8 mouse cellular contexts compared by ENCODE assay signal in genomic region chr5:135169479-135169878, GRCm38 (mm10). TPM values are rescaled to one million over a fixed set of nuclear protein-coding genes. Genes with fewer than 3 reads are reported as not detected.
DNase-seq lines count a peak whose midpoint lies in the region; ATAC-seq and TF ChIP-seq lines count a peak whose summit lies in the region.

No protein-coding gene starts in this region.

- no peak for TF ChIP-seq CTCF in cerebellum, adult 2 months (IDR thresholded peaks at IDR 0.05; ENCODE audit: borderline replicate concordance, insufficient read depth, low read depth, low read length)
- TF ChIP-seq CTCF in stomach, postnatal 0 days (IDR thresholded peaks at IDR 0.05; ENCODE audit: low read depth), result no peak

- H3K4me2 ChIP-seq in neural tube, embryonic 11.5 days (ENCODE audit: low read depth), result peak overlapping the region; percentile 71
- H3K4me2 ChIP-seq in limb, embryonic 14.5 days (replicated peaks; ENCODE audit: low read depth, low read length, severe bottlenecking), result peak overlapping the region; percentile 89
- peak overlapping the region; percentile 89 for H3K4me2 ChIP-seq in stomach, postnatal 0 days (replicated peaks; ENCODE audit: low read depth)

- ATAC-seq in neural tube, embryonic 11.5 days (ENCODE audit: insufficient read depth, low FRiP score, low TSS enrichment), result no peak
- ATAC-seq in limb, embryonic 14.5 days (ENCODE audit: low FRiP score, low read depth), result no peak
- ATAC-seq in stomach, postnatal 0 days (ENCODE audit: low FRiP score, low TSS enrichment), result no peak

- 69% methylated on average over 5 of the region's 5 CpGs for WGBS in cerebellum, adult 2 months
- 94% methylated on average over 5 of the region's 5 CpGs for WGBS in neural tube, embryonic 11.5 days
- WGBS in limb, embryonic 14.5 days, result 87% methylated on average over 5 of the region's 5 CpGs
- WGBS in stomach, postnatal 0 days, result 87% methylated on average over 5 of the region's 5 CpGs

- peaks cover 2% of the 10 kb centered on the region; the same call in 1 of the 2 replicates for H3K36me3 ChIP-seq in neural tube, embryonic 11.5 days (ENCODE audit: control insufficient read depth, insufficient read depth, low read length)
- H3K36me3 ChIP-seq in limb, embryonic 14.5 days (ENCODE audit: control insufficient read depth, insufficient read depth, low read length), result peaks cover 32% of the 10 kb centered on the region
- H3K36me3 ChIP-seq in stomach, postnatal 0 days (ENCODE audit: control insufficient read depth, insufficient read depth, low read length), result peaks cover 5% of the 10 kb centered on the region; the same call in 1 of the 2 replicates

- peak overlapping the region; percentile 84 for H3K9ac ChIP-seq in neural tube, embryonic 11.5 days (ENCODE audit: low read length)
- H3K9ac ChIP-seq in limb, embryonic 14.5 days (ENCODE audit: low read depth, low read length, severe bottlenecking), result peak overlapping the region; percentile 70
- H3K9ac ChIP-seq in stomach, postnatal 0 days (ENCODE audit: low read length), result no peak overlapping the region; the same call in 1 of the 2 replicates

- H3K27me3 ChIP-seq in cerebellum, adult 2 months (ENCODE audit: control insufficient read depth, insufficient read depth, low read length), result no peaks in the 10 kb centered on the region
- H3K27me3 ChIP-seq in neural tube, embryonic 11.5 days (ENCODE audit: control insufficient read depth, insufficient read depth, low read length), result no peaks in the 10 kb centered on the region
- H3K27me3 ChIP-seq in limb, embryonic 14.5 days (ENCODE audit: control insufficient read depth, insufficient read depth, low read length), result no peaks in the 10 kb centered on the region
- H3K27me3 ChIP-seq in stomach, postnatal 0 days (ENCODE audit: control insufficient read depth, insufficient read depth, low read length), result no peaks in the 10 kb centered on the region

- TF ChIP-seq EP300 in stomach, postnatal 0 days (optimal IDR thresholded peaks at IDR 0.05), result no peak

- H3K9me3 ChIP-seq in neural tube, embryonic 11.5 days (ENCODE audit: control insufficient read depth, low read length), result no peaks in the 10 kb centered on the region
- no peaks in the 10 kb centered on the region for H3K9me3 ChIP-seq in limb, embryonic 14.5 days (ENCODE audit: control insufficient read depth, low read length)
- no peaks in the 10 kb centered on the region for H3K9me3 ChIP-seq in stomach, postnatal 0 days (ENCODE audit: control insufficient read depth, low read length)

- peaks cover 5% of the 10 kb centered on the region; the same call in 1 of the 2 replicates for H3K4me1 ChIP-seq in cerebellum, adult 2 months (ENCODE audit: control insufficient read depth, insufficient read depth, low read length)
- H3K4me1 ChIP-seq in neural tube, embryonic 11.5 days (ENCODE audit: control insufficient read depth, insufficient read depth, low read length), result no peaks in the 10 kb centered on the region; the same call in 1 of the 2 replicates
- peaks cover 10% of the 10 kb centered on the region for H3K4me1 ChIP-seq in limb, embryonic 14.5 days (ENCODE audit: control insufficient read depth, insufficient read depth, low read length)
- peaks cover 3% of the 10 kb centered on the region; the same call in 1 of the 2 replicates for H3K4me1 ChIP-seq in stomach, postnatal 0 days (replicated peaks; ENCODE audit: control insufficient read depth, insufficient read depth)

- TF ChIP-seq POLR2A in cerebellum, adult 2 months (IDR thresholded peaks at IDR 0.05; ENCODE audit: borderline replicate concordance, insufficient read depth, low read length), result no peak
- no peak for TF ChIP-seq POLR2A in limb, embryonic 14.5 days (IDR thresholded peaks at IDR 0.05; ENCODE audit: borderline replicate concordance, extremely low read depth, insufficient read depth, insufficient read length)

- no peak for DNase-seq in cerebellum, adult 2 months
- DNase-seq in cerebellum, postnatal 25 days, result no peak
- no peak for DNase-seq in neural tube, embryonic 11.5 days (ENCODE audit: low spot score)
- DNase-seq in neural tube, embryonic 10.5 days (ENCODE audit: extremely low spot score, low spot score), result no peak
- DNase-seq in limb, embryonic 14.5 days (ENCODE audit: low spot score), result no peak
- no peak for DNase-seq in stomach, postnatal 0 days (ENCODE audit: low spot score)
- DNase-seq in urinary bladder, adult 18-20 months (ENCODE audit: low spot score in 2 of 2), result no peak
- no peak for DNase-seq in Muller cell, postnatal 12 days (ENCODE audit: inconsistent ontology term)

- H3K27ac ChIP-seq in cerebellum, adult 2 months (ENCODE audit: insufficient read depth, low read length), result 0 out of 2 replicates have a peak overlapping the region, but pooled peaks have one; percentile 42
- H3K27ac ChIP-seq in neural tube, embryonic 11.5 days (ENCODE audit: low read depth, low read length), result no peak overlapping the region
- peak overlapping the region; percentile 99; the same call in 1 of the 2 replicates for H3K27ac ChIP-seq in limb, embryonic 14.5 days (replicated peaks; ENCODE audit: low read depth, low read length)
- peak overlapping the region; percentile 98 for H3K27ac ChIP-seq in stomach, postnatal 0 days (replicated peaks)

- peak overlapping the region; percentile 69 for H3K4me3 ChIP-seq in cerebellum, adult 2 months (replicated peaks; ENCODE audit: insufficient read depth, low read depth, low read length)
- peak overlapping the region; percentile 76 for H3K4me3 ChIP-seq in neural tube, embryonic 11.5 days (ENCODE audit: low read depth, low read length)
- peak overlapping the region; percentile 66 for H3K4me3 ChIP-seq in limb, embryonic 14.5 days (replicated peaks; ENCODE audit: low read length)
- H3K4me3 ChIP-seq in stomach, postnatal 0 days (ENCODE audit: low read depth, low read length), result peak overlapping the region; percentile 72

RNA-seq across cellular contexts. Expression of gene Bcl7b, which starts 1.4 kb away (rescaled TPM):
- polyA plus RNA-seq in cerebellum, adult 2 months (2012; rRNA removed), result 64.4 TPM in 2 replicates
- 44.0 and 45.3 TPM in 2 replicates for polyA plus RNA-seq in neural tube, embryonic 11.5 days (2014; fragmentation: Nextera tagmentation; extraction: Ambion mirVana)
- 20.6 and 24.6 TPM in 2 replicates for polyA plus RNA-seq in limb, embryonic 14.5 days (2012; rRNA removed)
- polyA plus RNA-seq in limb, embryonic 14.5 days (2014; fragmentation: Nextera tagmentation; extraction: Ambion mirVana), result 43.3 and 46.2 TPM in 2 replicates
- polyA plus RNA-seq in stomach, postnatal 0 days (2015; fragmentation: Nextera tagmentation; extraction: Ambion mirVana), result 46.4 and 50.4 TPM in 2 replicates

RNA-seq across cellular contexts. Expression of gene Baz1b, which starts 17.6 kb away (rescaled TPM):
- polyA plus RNA-seq in cerebellum, adult 2 months (2012; rRNA removed), result 75.3 and 77.4 TPM in 2 replicates
- 60.3 and 66.3 TPM in 2 replicates for polyA plus RNA-seq in neural tube, embryonic 11.5 days (2014; fragmentation: Nextera tagmentation; extraction: Ambion mirVana)
- polyA plus RNA-seq in limb, embryonic 14.5 days (2012; rRNA removed), result 72.7 and 73.0 TPM in 2 replicates
- 52.3 and 58.8 TPM in 2 replicates for polyA plus RNA-seq in limb, embryonic 14.5 days (2014; fragmentation: Nextera tagmentation; extraction: Ambion mirVana)
- 9.6 and 10.2 TPM in 2 replicates for polyA plus RNA-seq in stomach, postnatal 0 days (2015; fragmentation: Nextera tagmentation; extraction: Ambion mirVana)

RNA-seq across cellular contexts. Expression of gene Tbl2, which starts 20.0 kb away (rescaled TPM):
- 17.6 and 18.5 TPM in 2 replicates for polyA plus RNA-seq in cerebellum, adult 2 months (2012; rRNA removed)
- 19.3 and 23.2 TPM in 2 replicates for polyA plus RNA-seq in neural tube, embryonic 11.5 days (2014; fragmentation: Nextera tagmentation; extraction: Ambion mirVana)
- polyA plus RNA-seq in limb, embryonic 14.5 days (2012; rRNA removed), result 23.2 and 25.7 TPM in 2 replicates
- polyA plus RNA-seq in limb, embryonic 14.5 days (2014; fragmentation: Nextera tagmentation; extraction: Ambion mirVana), result 29.8 and 32.1 TPM in 2 replicates
- polyA plus RNA-seq in stomach, postnatal 0 days (2015; fragmentation: Nextera tagmentation; extraction: Ambion mirVana), result 9.9 and 11.6 TPM in 2 replicates
